Mouse (Mus musculus) lung, postnatal 0 days (tissue): ENCODE results near the gene 1810024B03Rik. TPM values are rescaled to one million over a fixed set of nuclear protein-coding genes. Genes with fewer than 3 reads are reported as not detected.
"Not testable (repeated sequence)": the region's sequence is repeated elsewhere in the genome, so short reads cannot be mapped to it uniquely, and the experiment has no call there.

Experiments
- ATAC-seq: fragments of 200-750 bp; cut with Nextera tagmentation; 2 replicates; pipeline ENCODE4 v1.8.0; 2017; ENCODE audit warnings: moderate library complexity
- DNase-seq: peaks from one replicate; pipeline ENCODE4 v3.0.0-alpha.2; 2016; ENCODE audit warnings: low spot score
- H3K27ac ChIP-seq: fragments of 300-500 bp; sonication (generic); 2 replicates; pipeline ENCODE4 v1.5.1; 2014; ENCODE audit warnings: antibody characterized with exemption, mild to moderate bottlenecking, low read length, mixed read lengths
- H3K27me3 ChIP-seq: fragments of 300-500 bp; sonication (generic); replicated peaks from 2 replicates; pipeline ENCODE4 v1.6.1; 2014; ENCODE audit warnings: low read length, mixed read lengths; ENCODE audit not compliant: insufficient read depth
- H3K36me3 ChIP-seq: fragments of 300-500 bp; sonication (generic); 2 replicates; pipeline ENCODE4 v1.6.1; 2014; ENCODE audit warnings: low read length, mixed read lengths; ENCODE audit not compliant: insufficient read depth
- H3K4me1 ChIP-seq: fragments of 300-500 bp; sonication (generic); 2 replicates; pipeline ENCODE4 v1.6.1; 2014; ENCODE audit warnings: antibody characterized with exemption, low read depth, low read length, mixed read lengths; ENCODE audit not compliant: insufficient read depth
- H3K4me2 ChIP-seq: fragments of 300-500 bp; sonication (generic); replicated peaks from 2 replicates; pipeline ENCODE4 v1.6.1; 2014; ENCODE audit warnings: low read depth, mild to moderate bottlenecking, low read length, moderate library complexity, mixed read lengths
- H3K4me3 ChIP-seq: fragments of 300-500 bp; sonication (generic); 2 replicates; pipeline ENCODE4 v1.5.1; 2014; ENCODE audit warnings: low read depth, low read length
- H3K9ac ChIP-seq: fragments of 300-500 bp; sonication (generic); replicated peaks from 2 replicates; pipeline ENCODE4 v1.6.1; 2014; ENCODE audit warnings: low read depth, mild to moderate bottlenecking
- H3K9me3 ChIP-seq: fragments of 300-500 bp; sonication (generic); 2 replicates; pipeline ENCODE4 v1.6.1; 2016; ENCODE audit warnings: low read length, mixed read lengths
- CTCF ChIP-seq: IDR thresholded peaks from 2 replicates; pipeline ENCODE4 v1.5.1; 2016; ENCODE audit warnings: antibody characterized with exemption, mild to moderate bottlenecking
- EP300 ChIP-seq: IDR thresholded peaks from 2 replicates; pipeline ENCODE4 v1.6.1; 2016; ENCODE audit warnings: antibody characterized with exemption, mild to moderate bottlenecking, control low read depth
- WGBS: fragments of 180-500 bp; shearing (Covaris S2); extraction: QIAGEN DNeasy Blood & Tissue Kit; methylation state at CpG from one replicate; pipeline ENCODE4 v1.1.7; 2014; 5-methylcytosine and 5-hydroxymethylcytosine counted together
- polyA plus RNA-seq: library from polyadenylated mRNA; unstranded; fragments of >200 nt; fragmentation: Nextera tagmentation; extraction: Ambion mirVana; gene quantifications from 2 replicates; pipeline ENCODE4 v1.2.1, GENCODE M21; 2015

Gene 1810024B03Rik
- polyA plus RNA-seq, 1 experiment from 2014 or later = 2.0 TPM

DNA sequence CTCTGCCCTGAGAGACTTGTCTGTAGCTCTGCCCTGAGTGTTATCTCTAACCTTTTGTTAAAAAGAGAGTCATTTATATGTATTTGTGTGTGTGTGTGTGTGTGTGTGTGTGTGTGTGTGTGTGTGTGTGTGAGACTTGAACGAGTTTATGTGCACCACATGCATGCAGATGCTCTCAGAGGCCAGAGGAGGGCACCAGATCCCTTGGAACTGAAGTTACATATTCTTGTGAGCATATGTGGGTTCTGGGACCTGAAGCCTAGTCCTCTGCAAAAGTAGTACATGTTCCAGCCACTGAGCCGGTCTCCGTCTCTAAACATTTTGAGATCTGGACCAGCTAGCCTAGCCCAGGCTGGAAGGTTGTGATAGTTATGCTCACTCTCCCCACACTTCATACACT lies 17.2 kb upstream of the 1810024B03Rik start:
- WGBS = 92% methylated on average over 3 of the region's 3 CpGs
- Histone ChIP-seq H3K9ac (no peak overlapping the region), H3K36me3 (peaks cover 75% of the 10 kb centered on the region), H3K27ac (no peak overlapping the region), H3K4me2 (no peak overlapping the region), H3K9me3 (no peaks in the 10 kb centered on the region), H3K4me3 (no peak overlapping the region), H3K27me3 (no peaks in the 10 kb centered on the region), H3K4me1 (no peaks in the 10 kb centered on the region)
- DNase-seq = no peak
- no peak for ATAC-seq
- TF ChIP-seq CTCF (peak; percentile 11; the same call in 1 of the 2 replicates), EP300 (no peak)

DNA sequence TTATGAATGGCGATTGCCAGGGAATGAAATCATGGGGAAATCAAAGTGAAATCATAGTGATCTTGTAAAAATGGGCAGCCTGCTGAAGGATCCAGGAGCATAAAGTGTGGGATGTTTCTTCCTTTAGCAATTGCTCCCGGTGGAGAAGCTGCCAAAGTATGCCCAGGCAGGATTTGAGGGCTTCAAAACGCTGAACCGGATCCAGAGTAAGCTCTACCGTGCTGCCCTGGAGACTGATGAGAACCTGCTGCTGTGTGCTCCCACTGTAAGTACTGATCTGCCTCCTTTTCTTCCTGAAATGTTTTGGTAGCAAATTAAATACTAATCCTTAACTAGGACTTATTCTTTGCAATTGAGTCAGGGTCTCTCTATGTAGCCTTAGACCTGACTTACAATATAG lies 9.7 kb upstream of the 1810024B03Rik start:
- H3K4me3 ChIP-seq = no peak overlapping the region
- H3K9me3 ChIP-seq = no peaks in the 10 kb centered on the region
- no peak overlapping the region for H3K4me2 ChIP-seq
- H3K27ac ChIP-seq = no peak overlapping the region
- H3K36me3 ChIP-seq = peaks cover 62% of the 10 kb centered on the region
- H3K27me3 ChIP-seq = no peaks in the 10 kb centered on the region
- WGBS = 95% methylated on average over 5 of the region's 5 CpGs
- no peaks in the 10 kb centered on the region for H3K4me1 ChIP-seq
- H3K9ac ChIP-seq = no peak overlapping the region
- ATAC-seq (no peak), DNase-seq (no peak)
- TF ChIP-seq EP300 (no peak), CTCF (no peak)

GRCm38 (mm10) chr2:127210701-127211100 lies 2.6 kb upstream of the 1810024B03Rik start:
- no peak for ATAC-seq
- Histone ChIP-seq H3K27me3 (no peaks in the 10 kb centered on the region), H3K4me3 (no peak overlapping the region), H3K9ac (no peak overlapping the region), H3K27ac (no peak overlapping the region), H3K4me2 (no peak overlapping the region), H3K9me3 (no peaks in the 10 kb centered on the region), H3K36me3 (peaks cover 25% of the 10 kb centered on the region; the same call in 1 of the 2 replicates), H3K4me1 (peaks cover 6% of the 10 kb centered on the region; the same call in 1 of the 2 replicates)
- DNase-seq = no peak
- no peak for TF ChIP-seq EP300
- WGBS = 92% methylated on average over 11 of the region's 11 CpGs

- peak overlapping the region; percentile 62 for H3K4me2 ChIP-seq
- no peaks in the 10 kb centered on the region for H3K9me3 ChIP-seq
- TF ChIP-seq EP300 (no peak), CTCF (no peak)
- H3K27ac ChIP-seq = peak overlapping the region; percentile 73
- H3K4me3 ChIP-seq = peak overlapping the region; percentile 78
- H3K27me3 ChIP-seq = no peaks in the 10 kb centered on the region
- H3K9ac ChIP-seq = peak overlapping the region; percentile 78
- H3K36me3 ChIP-seq = 0 out of 2 replicates have a peak, but pooled peaks cover 11% of the 10 kb centered on the region
- DNase-seq (no peak), ATAC-seq (no peak)
- H3K4me1 ChIP-seq = peaks cover 6% of the 10 kb centered on the region; the same call in 1 of the 2 replicates
- WGBS = 0% methylated on average over 17 of the region's 17 CpGs
Observed at GRCm38 (mm10) chr2:127208452-127208769, 331 bp upstream of the 1810024B03Rik start.

DNA sequence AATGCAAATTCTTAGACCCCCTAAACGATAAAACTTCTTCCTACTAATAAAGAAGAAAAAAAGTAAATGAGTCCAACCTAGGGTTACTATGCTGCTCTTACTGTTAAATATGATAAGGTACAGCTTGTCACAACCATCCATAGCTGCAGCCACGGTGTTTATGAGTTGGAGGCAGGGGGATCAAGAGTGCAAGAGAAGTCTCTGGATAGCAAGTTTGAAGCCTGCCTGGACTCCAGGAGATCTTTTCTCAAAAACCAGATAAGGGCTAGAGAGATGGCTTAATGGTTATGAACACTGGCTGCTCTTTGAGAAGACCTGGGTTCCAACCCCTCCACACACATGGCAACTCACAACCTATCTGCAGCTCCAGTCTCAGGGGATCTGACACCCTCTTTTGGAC lies 1.2 kb downstream of the 1810024B03Rik start:
- Histone ChIP-seq H3K27me3 (no peaks in the 10 kb centered on the region), H3K27ac (no peak overlapping the region), H3K9me3 (no peaks in the 10 kb centered on the region), H3K36me3 (0 out of 2 replicates have a peak, but pooled peaks cover 11% of the 10 kb centered on the region), H3K4me1 (peaks cover 6% of the 10 kb centered on the region; the same call in 1 of the 2 replicates), H3K4me3 (no peak overlapping the region), H3K9ac (no peak overlapping the region), H3K4me2 (no peak overlapping the region)
- TF ChIP-seq CTCF (no peak), EP300 (no peak)
- no peak for DNase-seq
- no peak for ATAC-seq
- 93% methylated on average over 2 of the region's 2 CpGs for WGBS

DNA sequence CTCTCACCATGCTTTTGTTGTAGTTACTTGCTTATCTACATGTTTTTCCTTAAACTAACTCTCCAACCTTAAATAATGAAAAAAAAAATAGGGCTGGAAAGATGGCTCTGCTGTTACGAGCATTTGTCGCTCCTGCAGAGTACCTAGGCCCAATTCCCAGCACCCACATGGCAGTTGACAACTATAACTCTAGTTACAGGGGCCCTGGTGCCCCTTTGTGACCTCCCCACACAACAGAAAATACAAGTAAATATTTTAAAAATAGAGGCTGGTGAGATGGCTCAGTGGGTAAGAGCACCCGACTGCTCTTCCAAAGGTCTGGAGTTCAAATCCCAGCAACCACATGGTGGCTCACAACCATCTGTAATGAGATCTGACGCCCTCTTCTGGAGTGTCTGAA lies 2.1 kb downstream of the 1810024B03Rik start:
- not testable (repeated sequence) for H3K4me1 ChIP-seq, H3K4me3 ChIP-seq, H3K36me3 ChIP-seq, H3K27me3 ChIP-seq, ATAC-seq, H3K27ac ChIP-seq, DNase-seq, H3K9me3 ChIP-seq, H3K9ac ChIP-seq, H3K4me2 ChIP-seq
- 81% methylated on average over 4 of the region's 4 CpGs for WGBS

GRCm38 (mm10) chr2:127204932-127205331 lies 3.1 kb downstream of the 1810024B03Rik start:
- Histone ChIP-seq H3K9me3 (no peaks in the 10 kb centered on the region), H3K27me3 (no peaks in the 10 kb centered on the region), H3K9ac (no peak overlapping the region), H3K27ac (no peak overlapping the region), H3K4me3 (no peak overlapping the region), H3K4me1 (peaks cover 6% of the 10 kb centered on the region; the same call in 1 of the 2 replicates), H3K4me2 (no peak overlapping the region), H3K36me3 (no peaks in the 10 kb centered on the region)
- WGBS = 22% methylated on average over 3 of the region's 3 CpGs
- TF ChIP-seq EP300 = no peak
- TF ChIP-seq CTCF = peak; percentile 85
- ATAC-seq (no peak), DNase-seq (peak; percentile 85)
